8 mouse cellular contexts compared by ENCODE assay signal in genomic region chr5:76303745-76304451, GRCm38 (mm10). TPM values are rescaled to one million over a fixed set of nuclear protein-coding genes. Genes with fewer than 3 reads are reported as not detected.
A peak's percentile ranks its signal among the peaks of the same experiment; 100 is the strongest.
DNase-seq lines count a peak whose midpoint lies in the region; ATAC-seq lines count a peak whose summit lies in the region.

No protein-coding gene starts in this region.

- peaks cover 31% of the 10 kb centered on the region for H3K4me1 ChIP-seq in midbrain, embryonic 10.5 days

- peak; percentile 67 to 79 for DNase-seq in cerebellum, postnatal 4 days (ENCODE audit: low spot score in 2 of 2)
- DNase-seq in gastrocnemius, postnatal 10 days = peak; percentile 92
- DNase-seq in left cerebral cortex, postnatal 36 days (ENCODE audit: low spot score in 2 of 2) = peak; percentile 60 to 76
- peak; percentile 80 for DNase-seq in midbrain, embryonic 10.5 days (ENCODE audit: low spot score)
- DNase-seq in right cerebral cortex, postnatal 4 days = peak; percentile 82
- peak; percentile 67 for DNase-seq in yolk sac, embryonic 10.5 days (ENCODE audit: low spot score)

- intact Hi-C loops in left cerebral cortex, postnatal 36 days (cut with DNase I) = loop anchor here (2.0 kb wide), 1 partner anchor 111 kb away; no protein-coding TSS in a partner anchor

- ATAC-seq in activated CD4-positive, CD25-positive, alpha-beta regulatory T cell, adult 4 months = peak; percentile 67
- peak; percentile 66 for ATAC-seq in inflammation-experienced regulatory T-cells, adult 6 months

- WGBS in midbrain, embryonic 10.5 days = under 1% methylated on average over 89 of the region's 100 CpGs

- H3K9me3 ChIP-seq in midbrain, embryonic 10.5 days (replicated peaks) = no peaks in the 10 kb centered on the region

- peak overlapping the region; percentile 96 for H3K27ac ChIP-seq in midbrain, embryonic 10.5 days (replicated peaks)

- H3K4me3 ChIP-seq in midbrain, embryonic 10.5 days = peak overlapping the region; percentile 94

- H3K36me3 ChIP-seq in midbrain, embryonic 10.5 days = no peaks in the 10 kb centered on the region

- H3K27me3 ChIP-seq in midbrain, embryonic 10.5 days (ENCODE audit: low read depth, poor library complexity, severe bottlenecking) = no peaks in the 10 kb centered on the region

RNA-seq across cellular contexts. Expression of gene Clock, which starts 0.7 kb away (rescaled TPM):
- polyA plus RNA-seq in activated CD4-positive, CD25-positive, alpha-beta regulatory T cell, adult 4 months (2017; shearing (Covaris generic)) = 10 to 100 TPM; 14.0 to 16.6 TPM
- total RNA-seq in gastrocnemius, postnatal 10 days (2021) = 10 to 100 TPM; 14.1 to 19.6 TPM
- 10 to 100 TPM; 14.9 to 19.4 (median 18.8) TPM for polyA plus RNA-seq in inflammation-experienced regulatory T-cells, adult 6 months (2017; shearing (Covaris generic))
- total RNA-seq in left cerebral cortex, postnatal 36 days (2021) = 10 to 100 TPM; 46.8 to 57.5 TPM
- 10.9 and 12.1 TPM in 2 replicates for polyA plus RNA-seq in midbrain, embryonic 10.5 days (2016; fragmentation: Nextera tagmentation; extraction: Ambion mirVana)

RNA-seq across cellular contexts. Expression of gene Pdcl2, which starts 27.1 kb away (rescaled TPM):
- not detected for polyA plus RNA-seq in activated CD4-positive, CD25-positive, alpha-beta regulatory T cell, adult 4 months (2017; shearing (Covaris generic))
- total RNA-seq in gastrocnemius, postnatal 10 days (2021) = not detected
- not detected for polyA plus RNA-seq in inflammation-experienced regulatory T-cells, adult 6 months (2017; shearing (Covaris generic))
- total RNA-seq in left cerebral cortex, postnatal 36 days (2021) = not detected
- polyA plus RNA-seq in midbrain, embryonic 10.5 days (2016; fragmentation: Nextera tagmentation; extraction: Ambion mirVana) = not detected in 2 replicates

RNA-seq across cellular contexts. Expression of gene Nmu, which starts 59.7 kb away (rescaled TPM):
- polyA plus RNA-seq in activated CD4-positive, CD25-positive, alpha-beta regulatory T cell, adult 4 months (2017; shearing (Covaris generic)) = not detected
- total RNA-seq in gastrocnemius, postnatal 10 days (2021) = not detected
- not detected for polyA plus RNA-seq in inflammation-experienced regulatory T-cells, adult 6 months (2017; shearing (Covaris generic))
- total RNA-seq in left cerebral cortex, postnatal 36 days (2021) = not detected
- 0.28 and 0.45 TPM in 2 replicates for polyA plus RNA-seq in midbrain, embryonic 10.5 days (2016; fragmentation: Nextera tagmentation; extraction: Ambion mirVana)

Comparison
In these comparisons a context has a peak if more than half of its experiments do, and no peak if none do; other contexts are left out.
1. Peak in every context shown above with its lines: DNase-seq, ATAC-seq, H3K4me3 ChIP-seq and H3K27ac ChIP-seq.